Mouse (Mus musculus) mesoderm, embryonic 11.5 days (tissue): ENCODE data around the gene Tmem63b.

Source experiments
- DNase-seq: peaks from one replicate; pipeline ENCODE4 v3.0.0-alpha.2; 2012; ENCODE audit warnings: low read depth, low spot score

Tmem63b gene

GRCm38 (mm10) chr17:45686716-45687115, at the start of gene Tmem63b:
Gene Tmem63b, minus strand, starts transcription at chr17:45686905.
- DNase-seq: peak; percentile 30

GRCm38 (mm10) chr17:45735382-45736310, 48.9 kb upstream of the Tmem63b start:
- DNase-seq: peak; percentile 91

- no peak for DNase-seq
Observed at GRCm38 (mm10) chr17:45734881-45735280, 48.2 kb upstream of the Tmem63b start.

DNA sequence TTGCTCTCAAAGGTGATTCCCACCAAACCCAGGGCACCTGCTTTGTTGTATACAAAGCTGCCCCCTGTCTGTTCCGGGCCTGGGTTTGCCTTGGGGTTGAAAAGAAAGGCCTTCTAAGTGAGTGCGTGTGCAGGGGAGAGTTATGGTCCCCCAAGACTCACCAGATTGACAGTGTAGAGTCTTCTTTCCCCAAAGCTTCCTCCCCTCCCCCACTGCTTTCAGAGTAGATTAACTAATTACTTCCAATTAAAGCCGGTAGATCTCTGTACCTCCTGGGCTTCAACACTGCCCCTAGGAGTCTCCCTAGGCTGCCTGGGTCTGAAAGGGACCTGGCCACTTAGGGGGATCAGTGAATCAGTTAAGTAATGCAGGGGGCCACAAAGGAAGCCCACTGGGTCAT, 47.6 kb upstream of the Tmem63b start:
- DNase-seq: no peak

DNA sequence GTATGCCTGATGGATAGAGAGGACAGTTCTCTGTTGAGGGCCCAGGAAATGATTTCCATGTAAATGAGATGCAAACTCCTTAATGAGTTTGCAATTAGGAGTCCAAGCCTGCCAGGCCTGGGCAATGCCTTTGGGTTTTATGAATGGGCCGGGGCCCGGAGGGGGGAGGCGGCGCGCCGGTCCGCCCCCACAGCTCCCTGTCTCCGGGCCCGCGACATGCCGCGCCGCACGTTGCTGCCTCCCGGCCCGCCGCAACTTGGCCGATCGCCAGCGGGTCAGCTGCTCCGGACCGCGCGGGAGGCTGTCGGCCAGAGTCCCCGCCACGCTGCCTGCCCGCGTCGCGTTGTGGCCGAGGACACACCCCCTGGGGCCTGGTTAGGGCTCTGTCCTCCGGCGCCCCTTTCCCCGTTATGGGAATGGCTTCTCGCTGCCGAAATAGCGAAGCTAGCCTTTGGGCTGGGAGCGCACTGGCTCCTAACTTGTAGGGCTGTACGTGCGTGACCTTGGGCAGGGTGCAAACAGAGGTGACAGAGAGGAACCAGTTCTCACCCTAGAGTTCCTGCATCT, 47.1 kb upstream of the Tmem63b start, which contains the start of gene 1600014C23Rik:
Gene 1600014C23Rik, minus strand, starts transcription at position 110 of the 567 bp plus-strand sequence.
- DNase-seq: peak; percentile 42

GRCm38 (mm10) chr17:45733038-45733734, 46.5 kb upstream of the Tmem63b start:
- no peak for DNase-seq

DNA sequence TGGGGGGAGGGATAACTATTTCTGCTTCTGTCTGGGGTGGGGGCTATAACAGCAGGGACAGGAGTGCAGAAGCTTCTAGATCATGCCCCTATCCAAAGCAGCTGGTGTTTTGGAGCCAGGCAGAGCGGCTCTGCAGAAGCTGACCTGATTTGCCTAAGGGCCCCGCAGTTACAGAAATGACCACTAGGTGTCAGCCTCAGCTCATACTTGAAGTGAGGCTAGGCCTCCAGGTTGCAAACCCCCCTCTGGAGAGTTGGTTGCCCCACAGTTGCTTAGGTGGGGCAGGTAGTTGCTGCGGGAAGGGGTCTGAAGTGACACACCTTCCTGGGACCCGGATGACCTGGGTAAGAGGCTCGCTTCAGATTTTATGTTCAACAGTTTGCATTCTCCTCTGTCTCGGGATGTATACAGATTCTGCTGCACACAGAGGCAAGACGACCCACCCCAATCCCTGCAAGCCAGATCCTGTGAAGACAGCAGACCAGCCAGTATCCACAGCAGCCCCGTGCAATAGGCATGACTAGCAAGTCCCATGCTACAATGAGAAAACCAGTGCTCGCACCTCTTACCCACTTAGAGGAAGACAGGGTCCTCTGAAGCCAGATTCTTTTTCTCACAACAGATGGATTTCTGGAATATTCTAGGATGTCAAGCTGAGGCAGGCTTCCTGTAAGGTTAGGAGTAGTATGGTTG, 44.6 kb upstream of the Tmem63b start:
- peak; percentile 91 for DNase-seq

DNA sequence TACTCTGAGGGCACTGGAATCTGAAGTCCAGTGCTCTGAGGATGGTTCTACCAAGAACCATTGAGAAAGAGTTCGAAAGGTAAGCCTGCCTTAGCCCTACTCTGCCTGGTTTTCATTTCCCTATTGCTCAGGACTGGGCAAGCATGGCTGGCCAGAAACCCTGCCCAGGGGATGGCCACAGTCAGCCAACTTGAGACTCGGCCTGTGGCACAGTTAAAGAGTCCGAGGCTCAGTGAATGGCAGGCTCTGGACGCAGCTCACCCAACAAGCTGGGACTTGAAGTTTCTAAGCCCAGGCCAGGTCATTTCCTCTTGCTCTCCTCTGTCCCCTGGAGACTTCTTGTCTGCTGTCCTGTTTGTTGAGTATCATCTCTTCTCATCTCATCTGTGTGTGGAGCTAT, 44.0 kb upstream of the Tmem63b start:
- no peak for DNase-seq

DNA sequence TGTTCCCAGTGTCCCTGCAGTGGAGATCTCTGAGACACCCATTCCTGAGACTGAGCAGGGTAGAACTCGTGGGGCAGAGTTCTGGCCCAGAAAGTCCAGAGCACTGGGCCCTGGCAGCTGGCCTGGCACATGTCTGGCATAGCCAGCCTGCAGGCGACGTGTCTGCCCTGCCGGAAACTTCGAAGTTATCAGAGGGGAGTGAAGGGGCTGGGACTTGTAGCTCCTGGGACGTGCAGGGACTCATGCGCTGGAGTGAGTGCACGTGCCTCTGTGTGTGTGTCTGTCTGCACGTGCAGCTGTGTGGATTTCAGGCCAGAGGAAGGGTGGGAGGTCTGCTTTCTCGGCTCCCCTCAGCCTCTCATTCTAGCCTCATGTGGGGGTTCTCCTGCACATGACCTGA, 42.7 kb upstream of the Tmem63b start:
- DNase-seq: no peak

DNA sequence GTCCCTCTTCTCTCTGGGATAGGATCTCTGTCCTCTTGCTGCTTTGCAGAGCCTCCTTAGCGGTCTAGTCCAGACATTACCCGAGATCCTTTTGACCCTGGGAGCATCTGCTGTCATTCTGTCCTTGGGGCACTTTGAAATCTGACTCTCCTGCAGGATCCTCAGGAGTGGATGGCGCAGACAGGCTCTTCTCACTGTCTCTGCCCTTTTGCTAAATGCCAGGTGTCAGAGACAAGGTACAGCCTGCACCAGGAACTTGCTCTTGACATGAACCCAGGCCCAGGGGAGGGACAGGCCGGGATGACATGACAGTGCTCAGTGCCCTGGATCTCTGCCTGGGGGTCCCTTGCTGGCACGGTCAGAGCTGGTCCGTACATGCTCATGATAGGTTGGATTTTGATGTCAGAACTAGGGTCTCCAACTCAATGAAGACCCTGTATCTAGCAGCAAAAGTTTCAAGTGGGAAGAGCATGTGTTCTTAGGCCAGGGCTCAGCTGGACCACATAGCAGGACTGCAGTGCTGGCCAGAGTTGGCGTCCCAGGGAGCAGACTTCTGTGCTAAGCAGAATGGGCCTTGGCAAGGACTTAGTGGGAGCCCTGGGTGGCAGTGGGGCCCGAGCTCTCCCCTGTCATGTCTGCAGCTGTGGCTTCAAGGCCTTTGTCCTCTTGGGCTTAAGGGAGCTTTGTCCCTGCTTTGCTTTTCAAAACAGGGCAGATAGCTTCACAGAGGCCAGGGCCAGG, 41.4 kb upstream of the Tmem63b start:
- no peak for DNase-seq

DNA sequence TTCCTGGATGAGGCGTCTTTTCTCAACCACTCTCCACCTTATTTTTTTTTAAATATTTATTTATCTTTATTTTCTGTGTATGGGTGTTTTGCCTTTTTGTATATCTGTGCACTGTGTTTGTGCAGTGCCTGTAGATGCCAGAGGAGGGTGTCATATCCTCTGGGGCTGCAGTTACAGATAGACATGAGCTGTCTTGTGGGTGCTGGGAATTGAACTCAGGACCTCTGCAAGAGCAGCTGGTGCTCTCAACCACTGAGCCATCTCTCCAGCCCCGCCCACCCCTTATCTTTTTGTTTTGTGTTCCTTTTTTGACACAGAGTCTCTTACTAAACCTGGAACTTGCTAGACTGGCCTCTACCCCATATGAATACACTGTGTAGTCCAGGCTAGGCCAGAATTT, 40.8 kb upstream of the Tmem63b start:
- no peak for DNase-seq

GRCm38 (mm10) chr17:45726249-45726648, 39.5 kb upstream of the Tmem63b start:
- DNase-seq: no peak

GRCm38 (mm10) chr17:45724574-45724921, 37.8 kb upstream of the Tmem63b start:
- no peak for DNase-seq

DNA sequence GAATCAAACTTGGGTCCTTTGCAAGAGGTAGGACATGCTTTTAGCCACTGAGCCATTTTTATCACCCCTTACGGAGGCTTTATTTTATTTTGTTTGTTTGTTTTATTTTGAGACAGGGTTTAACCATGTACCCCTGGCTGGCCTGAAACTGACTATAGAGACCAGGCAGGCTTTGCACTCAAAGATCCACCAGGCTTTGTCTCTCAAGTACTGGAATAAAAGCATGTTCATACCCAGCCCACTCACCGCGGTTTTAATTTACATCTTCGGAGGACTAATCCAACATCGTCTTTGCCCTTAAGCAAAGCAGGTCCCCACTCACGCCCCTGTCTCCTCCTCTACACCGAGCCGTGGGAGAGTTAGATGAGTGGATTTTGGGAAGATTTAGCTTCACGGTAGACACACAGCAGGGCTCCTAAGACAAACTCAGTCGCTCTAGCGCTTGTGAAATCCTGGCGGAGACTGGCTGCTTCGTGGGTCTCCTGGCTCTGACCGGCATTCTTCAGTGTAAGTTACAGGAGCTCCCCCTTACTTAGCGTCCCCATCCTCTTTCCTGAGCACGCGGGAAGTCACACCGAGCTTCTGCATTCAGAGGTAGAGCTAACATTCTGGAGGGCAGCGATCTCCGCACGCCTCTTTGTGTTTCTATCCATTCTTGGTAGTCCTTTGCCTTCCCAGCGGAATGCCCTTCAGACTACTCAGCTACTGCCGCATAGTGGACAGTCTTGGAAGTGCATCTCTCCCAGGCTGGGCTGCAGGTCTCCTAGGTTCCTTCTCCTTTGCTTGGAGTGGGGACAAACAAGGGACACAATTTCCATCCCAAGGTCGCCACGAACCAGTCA, 37.2 kb upstream of the Tmem63b start:
- DNase-seq: peak; percentile 93

GRCm38 (mm10) chr17:45718323-45718722, 31.6 kb upstream of the Tmem63b start:
- peak; percentile 66 for DNase-seq

- no peak for DNase-seq
Observed at GRCm38 (mm10) chr17:45711525-45711924, 24.8 kb upstream of the Tmem63b start.

- DNase-seq: no peak
Observed at GRCm38 (mm10) chr17:45710407-45710806, 23.7 kb upstream of the Tmem63b start.

DNA sequence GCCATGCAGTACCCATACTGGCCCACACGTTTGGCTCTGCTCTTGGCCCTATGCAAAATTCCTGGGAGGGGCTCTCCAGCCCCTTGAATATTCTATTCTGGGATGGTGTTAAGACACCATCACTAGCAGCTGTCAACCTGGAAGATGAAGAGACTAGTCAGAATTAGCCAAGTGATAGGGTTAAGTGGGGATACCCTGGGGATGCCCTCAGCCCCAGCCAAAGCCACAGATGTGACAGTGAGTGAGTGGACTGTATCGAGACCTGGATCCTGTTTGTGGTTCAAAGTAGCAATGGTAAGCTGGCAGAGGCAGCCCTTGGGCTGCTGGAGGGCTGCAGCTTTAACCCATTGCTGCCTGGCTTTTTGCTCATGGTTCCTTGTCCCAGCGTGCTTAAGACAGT, 23.1 kb upstream of the Tmem63b start:
- DNase-seq: no peak

DNA sequence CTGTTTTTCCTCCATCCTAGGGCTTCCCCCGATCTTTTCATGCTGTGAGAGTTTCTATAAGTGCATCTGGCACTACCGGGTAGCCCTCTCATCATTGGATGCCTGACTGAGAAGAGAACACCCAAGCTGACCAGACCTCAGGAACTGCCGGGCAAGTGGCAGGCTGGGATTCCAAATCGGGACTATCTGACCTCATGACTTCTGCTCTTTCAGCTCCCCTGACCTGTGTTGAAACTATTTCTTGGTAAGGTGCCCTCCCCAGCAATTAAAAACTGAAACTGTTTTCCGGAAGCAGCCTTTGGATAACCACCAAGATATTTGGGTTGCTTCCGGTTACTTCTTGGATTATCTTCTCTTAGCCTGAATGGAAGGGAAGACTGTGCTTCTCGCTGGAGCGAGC, 21.5 kb upstream of the Tmem63b start:
- DNase-seq: no peak

- DNase-seq: peak; percentile 23
Observed at GRCm38 (mm10) chr17:45707376-45707775, 20.7 kb upstream of the Tmem63b start.
